Mouse (Mus musculus) neural tube, embryonic 13.5 days (tissue): ENCODE data around the gene Tmco1. TPM values are rescaled to one million over a fixed set of nuclear protein-coding genes. Genes with fewer than 3 reads are reported as not detected.

ENCODE experiments used
- ATAC-seq: fragments of 200-750 bp; cut with Nextera tagmentation; 2 replicates; pipeline ENCODE4 v1.8.0; 2017; ENCODE audit warnings: low read depth, mild to moderate bottlenecking, moderate TSS enrichment, moderate library complexity
- H3K27ac ChIP-seq: fragments of 300-500 bp; sonication (generic); replicated peaks from 2 replicates; pipeline ENCODE4 v1.5.1; 2015; ENCODE audit warnings: moderate library complexity, mild to moderate bottlenecking, inconsistent platforms
- H3K27me3 ChIP-seq: fragments of 300-500 bp; sonication (generic); 2 replicates; pipeline ENCODE4 v1.6.1; 2015; ENCODE audit warnings: mild to moderate bottlenecking, inconsistent platforms
- H3K36me3 ChIP-seq: fragments of 300-500 bp; sonication (generic); 2 replicates; pipeline ENCODE4 v1.6.1; 2015; ENCODE audit warnings: mild to moderate bottlenecking, inconsistent platforms
- H3K4me1 ChIP-seq: fragments of 300-500 bp; sonication (generic); replicated peaks from 2 replicates; pipeline ENCODE4 v1.6.1; 2015; ENCODE audit warnings: inconsistent platforms
- H3K4me2 ChIP-seq: fragments of 300-500 bp; sonication (generic); 2 replicates; pipeline ENCODE4 v1.6.1; 2015; ENCODE audit warnings: inconsistent platforms, mild to moderate bottlenecking, moderate library complexity
- H3K4me3 ChIP-seq: fragments of 300-500 bp; sonication (generic); 2 replicates; pipeline ENCODE4 v1.5.1; 2015; ENCODE audit warnings: mild to moderate bottlenecking, inconsistent platforms
- H3K9ac ChIP-seq: fragments of 300-500 bp; sonication (generic); 2 replicates; pipeline ENCODE4 v1.6.1; 2015; ENCODE audit warnings: moderate library complexity, mild to moderate bottlenecking, inconsistent platforms
- H3K9me3 ChIP-seq: fragments of 300-500 bp; sonication (generic); 2 replicates; pipeline ENCODE4 v1.6.1; 2016; ENCODE audit warnings: inconsistent platforms
- WGBS: fragments of 180-500 bp; shearing (Covaris S2); methylation state at CpG from one replicate; pipeline ENCODE4 v1.1.7; 2015; 5-methylcytosine and 5-hydroxymethylcytosine counted together
- microRNA-seq: library from miRNA; unstranded; fragments of <30 nt; microRNA quantifications from one replicate; pipeline ENCODE4, GENCODE M21; 2016
- polyA plus RNA-seq: library from polyadenylated mRNA; unstranded; fragments of >200 nt; fragmentation: Nextera tagmentation; extraction: Ambion mirVana; gene quantifications from 2 replicates; pipeline ENCODE4 v1.2.1, GENCODE M21; 2015

Tmco1 gene
- polyA plus RNA-seq, 1 experiment from 2014 or later: 81.1 TPM

- no peak overlapping the region for H3K9ac ChIP-seq
- no peak overlapping the region for H3K4me3 ChIP-seq
- H3K36me3 ChIP-seq: peaks cover 9% of the 10 kb centered on the region
- peaks cover 22% of the 10 kb centered on the region; the same call in 1 of the 2 replicates for H3K4me1 ChIP-seq
- no peak overlapping the region for H3K4me2 ChIP-seq
- no peak for ATAC-seq
- 0 out of 2 replicates have a peak, but pooled peaks cover 9% of the 10 kb centered on the region for H3K27me3 ChIP-seq
- no peaks in the 10 kb centered on the region for H3K9me3 ChIP-seq
- WGBS: 82% methylated on average over 8 of the region's 8 CpGs
- H3K27ac ChIP-seq: no peak overlapping the region
Observed at GRCm38 (mm10) chr1:167381050-167382015, 73.2 kb downstream of the Tmco1 start.

- no peak overlapping the region for H3K9ac ChIP-seq
- WGBS: 71% methylated on average over 7 of the region's 7 CpGs
- ATAC-seq: no peak
- H3K4me1 ChIP-seq: peaks cover 19% of the 10 kb centered on the region; the same call in 1 of the 2 replicates
- H3K27ac ChIP-seq: no peak overlapping the region
- peaks cover 11% of the 10 kb centered on the region; the same call in 1 of the 2 replicates for H3K27me3 ChIP-seq
- H3K36me3 ChIP-seq: no peaks in the 10 kb centered on the region
- H3K4me3 ChIP-seq: no peak overlapping the region
- no peak overlapping the region for H3K4me2 ChIP-seq
- no peaks in the 10 kb centered on the region for H3K9me3 ChIP-seq
Observed at GRCm38 (mm10) chr1:167382316-167382715, 74.1 kb downstream of the Tmco1 start.

- ATAC-seq: no peak
- WGBS: 54% methylated on average over 5 of the region's 5 CpGs
- Histone ChIP-seq H3K4me3 (no peak overlapping the region), H3K27me3 (peaks cover 12% of the 10 kb centered on the region; the same call in 1 of the 2 replicates), H3K9me3 (no peaks in the 10 kb centered on the region), H3K36me3 (no peaks in the 10 kb centered on the region), H3K4me2 (no peak overlapping the region), H3K9ac (no peak overlapping the region), H3K27ac (no peak overlapping the region), H3K4me1 (peaks cover 15% of the 10 kb centered on the region; the same call in 1 of the 2 replicates)
Observed at GRCm38 (mm10) chr1:167382763-167383162, 74.6 kb downstream of the Tmco1 start.

GRCm38 (mm10) chr1:167383178-167383577 lies 75.0 kb downstream of the Tmco1 start:
- H3K27me3 ChIP-seq: peaks cover 14% of the 10 kb centered on the region; the same call in 1 of the 2 replicates
- no peak overlapping the region for H3K9ac ChIP-seq
- H3K4me3 ChIP-seq: no peak overlapping the region
- no peaks in the 10 kb centered on the region for H3K9me3 ChIP-seq
- no peak overlapping the region for H3K4me2 ChIP-seq
- H3K4me1 ChIP-seq: peaks cover 10% of the 10 kb centered on the region; the same call in 1 of the 2 replicates
- no peak overlapping the region for H3K27ac ChIP-seq
- no peaks in the 10 kb centered on the region for H3K36me3 ChIP-seq
- no peak for ATAC-seq
- 66% methylated on average over 5 of the region's 5 CpGs for WGBS

Small RNA genes lying within 50 kb of the gene (microRNA-seq; reads per million reads assigned to microRNA genes)
- gene Gm25911 (2.2 reads per million, percentile 8 among the genes with 10 or more reads in this experiment), gene Mir6347 (not detected)

Other genes starting within 250 kb of the Tmco1 start
- gene Uck2, start 23.1 kb upstream of the Tmco1 start, polyA plus RNA-seq: 66.3 and 69.0 TPM in 2 replicates
- 32.2 and 32.7 TPM in 2 replicates for gene Aldh9a1, start 41.6 kb downstream of the Tmco1 start, polyA plus RNA-seq
- gene Mgst3, start 85.5 kb downstream of the Tmco1 start, polyA plus RNA-seq: 105 and 133 TPM in 2 replicates
- gene Lrrc52, start 158.4 kb downstream of the Tmco1 start, polyA plus RNA-seq: not detected in 2 replicates